Mouse (Mus musculus): ENCODE results near the gene Ampd3. TPM values are rescaled to one million over a fixed set of nuclear protein-coding genes. Genes with fewer than 3 reads are reported as not detected.

Ampd3 gene
- total and polyA plus RNA-seq, 3 experiments, result 14.8 to 22.3 TPM; not detected in 1

- H3K27me3 ChIP-seq (ENCODE audit: control insufficient read depth in 1 of 2, insufficient read depth in 2 of 2, low read length in 2 of 2), result no peaks in the 10 kb centered on the region
- no peak for DNase-seq (ENCODE audit: low read depth, low spot score)
- H3K4me3 ChIP-seq (ENCODE audit: control insufficient read depth in 1 of 2, insufficient read depth in 1 of 2, low read depth in 2 of 2, low read length in 2 of 2), result no peak overlapping the region
- H3K4me1 ChIP-seq (ENCODE audit: control insufficient read depth in 1 of 2, insufficient read depth in 2 of 2, low read length in 2 of 2), result peaks cover 21 to 29% of the 10 kb centered on the region in 2 experiments
- peaks cover 8 to 28% of the 10 kb centered on the region in 2 experiments; a peak in 3 of 4 replicates for H3K36me3 ChIP-seq (ENCODE audit: control insufficient read depth in 1 of 2, insufficient read depth in 2 of 2, low read length in 2 of 2)
- no peak overlapping the region for H3K27ac ChIP-seq (ENCODE audit: control insufficient read depth, low read depth, low read length)
- H3K9me3 ChIP-seq (replicated peaks; ENCODE audit: insufficient read depth, low read length), result no peaks in the 10 kb centered on the region
- no peak overlapping the region for H3K9ac ChIP-seq (ENCODE audit: control insufficient read depth, low read depth, low read length, poor library complexity, severe bottlenecking)
- no peaks in the 10 kb centered on the region for H3K79me2 ChIP-seq (ENCODE audit: control insufficient read depth, insufficient read depth, low read length, poor library complexity)
- TF ChIP-seq CTCF (IDR thresholded peaks at IDR 0.05 in 2 of 3, conservative IDR thresholded peaks at IDR 0.05 in 1 of 3; ENCODE audit: control insufficient read depth in 1 of 3, insufficient read depth in 1 of 3, low read depth in 2 of 3, low read length in 3 of 3, poor library complexity in 1 of 3, severe bottlenecking in 1 of 3) (0 out of 6 replicates have a peak, but pooled peaks of 1 of the 3 experiments have one; percentile 13), RAD21 (IDR thresholded peaks at IDR 0.05; ENCODE audit: low read depth, low read length) (no peak)
These were observed 53.1 kb downstream of the Ampd3 start for GRCm38 (mm10) chr7:110821068-110821467.

- Histone ChIP-seq H3K4me1 (ENCODE audit: control insufficient read depth in 1 of 2, insufficient read depth in 2 of 2, low read length in 2 of 2) (peaks cover 21 to 29% of the 10 kb centered on the region in 2 experiments), H3K9me3 (replicated peaks; ENCODE audit: insufficient read depth, low read length) (no peaks in the 10 kb centered on the region), H3K27me3 (ENCODE audit: control insufficient read depth in 1 of 2, insufficient read depth in 2 of 2, low read length in 2 of 2) (no peaks in the 10 kb centered on the region), H3K9ac (ENCODE audit: control insufficient read depth, low read depth, low read length, poor library complexity, severe bottlenecking) (no peak overlapping the region), H3K4me3 (ENCODE audit: control insufficient read depth in 1 of 2, insufficient read depth in 1 of 2, low read depth in 2 of 2, low read length in 2 of 2) (no peak overlapping the region), H3K79me2 (ENCODE audit: control insufficient read depth, insufficient read depth, low read length, poor library complexity) (no peaks in the 10 kb centered on the region), H3K27ac (ENCODE audit: control insufficient read depth, low read depth, low read length) (no peak overlapping the region), H3K36me3 (ENCODE audit: control insufficient read depth in 1 of 2, insufficient read depth in 2 of 2, low read length in 2 of 2) (peaks cover 8 to 28% of the 10 kb centered on the region in 2 experiments; a peak in 3 of 4 replicates)
- TF ChIP-seq CTCF (IDR thresholded peaks at IDR 0.05 in 2 of 3, conservative IDR thresholded peaks at IDR 0.05 in 1 of 3; ENCODE audit: control insufficient read depth in 1 of 3, insufficient read depth in 1 of 3, low read depth in 2 of 3, low read length in 3 of 3, poor library complexity in 1 of 3, severe bottlenecking in 1 of 3), result no peak
- TF ChIP-seq EP300 (IDR thresholded peaks at IDR 0.05; ENCODE audit: low read depth in 1 of 2, low read length in 2 of 2), result 0 out of 4 replicates have a peak, but pooled peaks of 1 of the 2 experiments have one; percentile 22
- DNase-seq (ENCODE audit: low read depth, low spot score), result peak; percentile 53
These were observed 53.6 kb downstream of the Ampd3 start for GRCm38 (mm10) chr7:110821653-110822052.

- H3K4me1 ChIP-seq (ENCODE audit: control insufficient read depth in 1 of 2, insufficient read depth in 2 of 2, low read length in 2 of 2), result peaks cover 21 to 29% of the 10 kb centered on the region in 2 experiments
- H3K27ac ChIP-seq (ENCODE audit: control insufficient read depth, low read depth, low read length), result no peak overlapping the region
- peaks cover 8 to 28% of the 10 kb centered on the region in 2 experiments; a peak in 3 of 4 replicates for H3K36me3 ChIP-seq (ENCODE audit: control insufficient read depth in 1 of 2, insufficient read depth in 2 of 2, low read length in 2 of 2)
- H3K79me2 ChIP-seq (ENCODE audit: control insufficient read depth, insufficient read depth, low read length, poor library complexity), result no peaks in the 10 kb centered on the region
- H3K9ac ChIP-seq (ENCODE audit: control insufficient read depth, low read depth, low read length, poor library complexity, severe bottlenecking), result no peak overlapping the region
- DNase-seq (ENCODE audit: low read depth, low spot score), result no peak
- TF ChIP-seq KAT2A (conservative IDR thresholded peaks at IDR 0.05; ENCODE audit: low read depth, low read length) (no peak), POLR2AphosphoS2 (IDR thresholded peaks at IDR 0.05; ENCODE audit: low read length) (no peak), USF2 (IDR thresholded peaks at IDR 0.05; ENCODE audit: borderline replicate concordance in 1 of 2, insufficient read depth in 1 of 2, low read depth in 1 of 2, low read length in 2 of 2) (no peak)
- H3K4me3 ChIP-seq (ENCODE audit: control insufficient read depth in 1 of 2, insufficient read depth in 1 of 2, low read depth in 2 of 2, low read length in 2 of 2), result no peak overlapping the region
- no peaks in the 10 kb centered on the region for H3K9me3 ChIP-seq (replicated peaks; ENCODE audit: insufficient read depth, low read length)
- H3K27me3 ChIP-seq (ENCODE audit: control insufficient read depth in 1 of 2, insufficient read depth in 2 of 2, low read length in 2 of 2), result no peaks in the 10 kb centered on the region
These were observed 54.0 kb downstream of the Ampd3 start for GRCm38 (mm10) chr7:110822055-110822454.

GRCm38 (mm10) chr7:110823076-110823475 is 55.1 kb downstream of the Ampd3 start:
- peak overlapping the region; percentile 33; the same call in 1 of the 2 replicates for H3K27ac ChIP-seq (ENCODE audit: control insufficient read depth, low read depth, low read length)
- TF ChIP-seq CHD2 (IDR thresholded peaks at IDR 0.05; ENCODE audit: low read length) (no peak), USF2 (IDR thresholded peaks at IDR 0.05; ENCODE audit: borderline replicate concordance in 1 of 2, insufficient read depth in 1 of 2, low read depth in 1 of 2, low read length in 2 of 2) (no peak), EP300 (IDR thresholded peaks at IDR 0.05; ENCODE audit: low read depth in 1 of 2, low read length in 2 of 2) (no peak), NELFE (IDR thresholded peaks at IDR 0.05; ENCODE audit: low read depth, low read length) (no peak), MXI1 (IDR thresholded peaks at IDR 0.05; ENCODE audit: low read depth, low read length) (no peak), POLR2AphosphoS2 (IDR thresholded peaks at IDR 0.05; ENCODE audit: low read length) (no peak), SMC3 (IDR thresholded peaks at IDR 0.05; ENCODE audit: low read depth, low read length) (no peak), MEF2A (IDR thresholded peaks at IDR 0.05; ENCODE audit: extremely low read depth, insufficient replicate concordance, low read depth, low read length, poor library complexity, severe bottlenecking) (no peak), TAL1 (IDR thresholded peaks at IDR 0.05; ENCODE audit: low read length) (no peak), SIN3A (IDR thresholded peaks at IDR 0.05; ENCODE audit: low read length) (no peak)

More at GRCm38 (mm10) chr7:110823076-110823475, 55.1 kb downstream of the Ampd3 start:
- H3K36me3 ChIP-seq (ENCODE audit: control insufficient read depth in 1 of 2, insufficient read depth in 2 of 2, low read length in 2 of 2), result peaks cover 8 to 28% of the 10 kb centered on the region in 2 experiments
- peaks cover 21 to 28% of the 10 kb centered on the region in 2 experiments for H3K4me1 ChIP-seq (ENCODE audit: control insufficient read depth in 1 of 2, insufficient read depth in 2 of 2, low read length in 2 of 2)
- no peak for DNase-seq (ENCODE audit: low read depth, low spot score)
- H3K27me3 ChIP-seq (ENCODE audit: control insufficient read depth in 1 of 2, insufficient read depth in 2 of 2, low read length in 2 of 2), result no peaks in the 10 kb centered on the region
- no peaks in the 10 kb centered on the region for H3K9me3 ChIP-seq (replicated peaks; ENCODE audit: insufficient read depth, low read length)
- no peak overlapping the region for H3K9ac ChIP-seq (ENCODE audit: control insufficient read depth, low read depth, low read length, poor library complexity, severe bottlenecking)
- no peaks in the 10 kb centered on the region for H3K79me2 ChIP-seq (ENCODE audit: control insufficient read depth, insufficient read depth, low read length, poor library complexity)
- H3K4me3 ChIP-seq (ENCODE audit: control insufficient read depth in 1 of 2, insufficient read depth in 1 of 2, low read depth in 2 of 2, low read length in 2 of 2), result no peak overlapping the region
